Mouse (Mus musculus): ENCODE data around the gene Bcl6b.

- no peak for TF ChIP-seq CTCF (IDR thresholded peaks at IDR 0.05; ENCODE audit: low read depth, low read length)
- no peak for TF ChIP-seq TAL1 (conservative IDR thresholded peaks at IDR 0.05; ENCODE audit: low read depth, low read length)
- no peak for TF ChIP-seq GATA1 (IDR thresholded peaks at IDR 0.05; ENCODE audit: borderline replicate concordance, low read length)
Observed at GRCm38 (mm10) chr11:70215301-70215700, 14.3 kb downstream of the Bcl6b start.
